Mouse (Mus musculus) CH12.LX (cell line): ENCODE measurements around the gene Rap2b. TPM values are rescaled to one million over a fixed set of nuclear protein-coding genes. Genes with fewer than 3 reads are reported as not detected.

ENCODE experiments used
- DNase-seq: peaks from one replicate; pipeline ENCODE4 v3.0.0-alpha.2; 2013; ENCODE audit errors: extremely low read depth
- H3K27ac ChIP-seq: 2 replicates; pipeline ENCODE4 v1.5.1; 2012; ENCODE audit warnings: low read depth, mild to moderate bottlenecking, control low read depth, moderate library complexity; ENCODE audit not compliant: insufficient read depth
- H3K27me3 ChIP-seq: replicated peaks from 2 replicates; pipeline ENCODE3; 2012; ENCODE audit warnings: inconsistent platforms
- H3K36me3 ChIP-seq, 2 experiments: replicated peaks in 1 of 2; 2 replicates each; pipeline versions ENCODE3 to v1.6.1; 2012; ENCODE audit warnings: inconsistent platforms in 1 of 2, low read length in 1 of 2, mild to moderate bottlenecking in 1 of 2, mixed read lengths in 1 of 2, moderate library complexity in 1 of 2; ENCODE audit not compliant: control insufficient read depth in 1 of 2, insufficient read depth in 1 of 2
- H3K4me1 ChIP-seq, 2 experiments: 2 replicates each; pipeline ENCODE4 v1.6.1; 2012; ENCODE audit warnings: inconsistent platforms in 1 of 2, moderate library complexity in 1 of 2; ENCODE audit not compliant: insufficient read depth in 2 of 2, control insufficient read depth in 1 of 2
- H3K4me2 ChIP-seq: 2 replicates; pipeline ENCODE4 v1.6.1; 2012; ENCODE audit warnings: low read depth, mild to moderate bottlenecking, control low read depth; ENCODE audit not compliant: poor library complexity, insufficient read depth, severe bottlenecking
- H3K4me3 ChIP-seq, 3 experiments: fragments of 150-350 bp in 1 of 3; sonication (generic) in 1 of 3; replicated peaks in 1 of 3; 2 replicates each; pipeline versions ENCODE3 to v1.5.1; 2011 to 2012; ENCODE audit warnings: low read depth in 2 of 3, low read length in 2 of 3, mild to moderate bottlenecking in 2 of 3, moderate library complexity in 2 of 3, control low read depth in 1 of 3, improper control_type of control experiment in 1 of 3, inconsistent platforms in 1 of 3, mixed read lengths in 1 of 3; ENCODE audit not compliant: poor library complexity in 1 of 3
- H3K79me2 ChIP-seq: replicated peaks from 2 replicates; pipeline ENCODE4 v1.6.1; 2012; ENCODE audit warnings: mild to moderate bottlenecking, moderate library complexity; ENCODE audit not compliant: control insufficient read depth, poor library complexity, insufficient read depth, severe bottlenecking; ENCODE audit errors: extremely low read depth
- H3K9ac ChIP-seq: 2 replicates; pipeline ENCODE4 v1.6.1; 2012; ENCODE audit warnings: low read depth, mild to moderate bottlenecking, control low read depth, moderate library complexity; ENCODE audit not compliant: insufficient read depth
- H3K9me3 ChIP-seq: replicated peaks from 2 replicates; pipeline ENCODE3; 2012; ENCODE audit warnings: low read length, inconsistent platforms, mixed read lengths
- CHD1 ChIP-seq: IDR thresholded peaks from 2 replicates; pipeline ENCODE4 v1.6.1; 2012; ENCODE audit warnings: low read depth, low read length, improper control_type of control experiment, inconsistent platforms
- CHD2 ChIP-seq: IDR thresholded peaks from 2 replicates; pipeline ENCODE4 v1.6.1; 2011; ENCODE audit warnings: low read length, improper control_type of control experiment
- CTCF ChIP-seq, 2 experiments: IDR thresholded peaks in 1 of 2; conservative IDR thresholded peaks in 1 of 2; 2 replicates each; pipeline ENCODE4 v1.5.1; 2011 to 2012; ENCODE audit warnings: low read depth in 2 of 2, low read length in 2 of 2, improper control_type of control experiment in 1 of 2, inconsistent platforms in 1 of 2, mild to moderate bottlenecking in 1 of 2, moderate library complexity in 1 of 2
- E2F4 ChIP-seq: IDR thresholded peaks from 2 replicates; pipeline ENCODE4 v1.6.1; 2011; ENCODE audit warnings: low read depth, low read length, improper control_type of control experiment; ENCODE audit not compliant: insufficient replicate concordance
- EP300 ChIP-seq: IDR thresholded peaks from 2 replicates; pipeline ENCODE4 v1.6.1; 2011; ENCODE audit warnings: low read length, improper control_type of control experiment
- HCFC1 ChIP-seq: IDR thresholded peaks from 2 replicates; pipeline ENCODE4 v1.6.1; 2012; ENCODE audit warnings: low read depth, mild to moderate bottlenecking, inconsistent platforms, low read length, improper control_type of control experiment
- JUN ChIP-seq: IDR thresholded peaks from 2 replicates; pipeline ENCODE4 v1.6.1; 2011; ENCODE audit warnings: low read depth, mild to moderate bottlenecking, low read length, improper control_type of control experiment, moderate library complexity; ENCODE audit not compliant: insufficient read depth
- JUND ChIP-seq: conservative IDR thresholded peaks from 2 replicates; pipeline ENCODE4 v1.6.1; 2011; ENCODE audit warnings: low read depth, low read length, improper control_type of control experiment
- MAZ ChIP-seq: IDR thresholded peaks from 2 replicates; pipeline ENCODE4 v1.6.1; 2012; ENCODE audit warnings: low read depth, mild to moderate bottlenecking, inconsistent platforms, low read length, improper control_type of control experiment, moderate library complexity
- MEF2A ChIP-seq: IDR thresholded peaks from 2 replicates; pipeline ENCODE4 v1.6.1; 2014; ENCODE audit warnings: low read depth, mild to moderate bottlenecking, inconsistent platforms, low read length, improper control_type of control experiment, borderline replicate concordance
- MXI1 ChIP-seq: IDR thresholded peaks from 2 replicates; pipeline ENCODE4 v1.6.1; 2011; ENCODE audit warnings: mild to moderate bottlenecking, low read depth, low read length, improper control_type of control experiment
- MYC ChIP-seq: IDR thresholded peaks from 2 replicates; pipeline ENCODE4 v1.6.1; 2011; ENCODE audit warnings: low read depth, mild to moderate bottlenecking, improper control_type of control experiment, low read length
- POLR2A ChIP-seq: IDR thresholded peaks from 2 replicates; pipeline ENCODE4 v1.6.1; 2011; ENCODE audit warnings: low read depth, mild to moderate bottlenecking, improper control_type of control experiment, low read length
- RCOR1 ChIP-seq: conservative IDR thresholded peaks from 2 replicates; pipeline ENCODE4 v1.6.1; 2012; ENCODE audit warnings: low read depth, mild to moderate bottlenecking, inconsistent platforms, low read length, improper control_type of control experiment
- SIN3A ChIP-seq: IDR thresholded peaks from 2 replicates; pipeline ENCODE4 v1.6.1; 2012; ENCODE audit warnings: low read length, improper control_type of control experiment, inconsistent platforms
- SMC3 ChIP-seq: IDR thresholded peaks from 2 replicates; pipeline ENCODE4 v1.6.1; 2011; ENCODE audit warnings: low read depth, low read length, improper control_type of control experiment
- TBP ChIP-seq: conservative IDR thresholded peaks from 2 replicates; pipeline ENCODE4 v1.6.1; 2011; ENCODE audit warnings: low read depth, low read length, improper control_type of control experiment
- UBTF ChIP-seq: IDR thresholded peaks from 2 replicates; pipeline ENCODE4 v1.6.1; 2012; ENCODE audit warnings: low read depth, mild to moderate bottlenecking, inconsistent platforms, low read length, improper control_type of control experiment, moderate library complexity
- USF1 ChIP-seq: IDR thresholded peaks from 2 replicates; pipeline ENCODE4 v1.6.1; 2014; ENCODE audit warnings: low read depth, mild to moderate bottlenecking, inconsistent platforms, low read length, improper control_type of control experiment
- ZC3H11A ChIP-seq: IDR thresholded peaks from 2 replicates; pipeline ENCODE4 v1.6.1; 2012; ENCODE audit warnings: low read depth, mild to moderate bottlenecking, inconsistent platforms, low read length, improper control_type of control experiment
- ZKSCAN1 ChIP-seq: IDR thresholded peaks from 2 replicates; pipeline ENCODE4 v1.6.1; 2012; ENCODE audit warnings: low read depth, inconsistent platforms, low read length, improper control_type of control experiment, borderline replicate concordance
- dilution Hi-C: fragments of 300-500 bp; cut with MboI; formaldehyde crosslinking; loops from 2 replicates; pipeline ENCODE4 v1.14.3; 2020; ENCODE audit warnings: low sequenced_read_pairs; ENCODE audit not compliant: extremely low pct_unique_long_range_greater_than_20kb, extremely low pct_ligation_motif_present
- in situ Hi-C: fragments of 300-500 bp; cut with MboI; formaldehyde crosslinking; loops from 3 replicates; pipeline ENCODE4 v1.14.3; 2019; ENCODE audit warnings: low sequenced_read_pairs, low pct_ligation_motif_present, low pct_unique_long_range_greater_than_20kb, mixed read lengths
- polyA plus RNA-seq: library from polyadenylated mRNA; unstranded; fragments of >175 nt; gene quantifications from 2 replicates; pipeline ENCODE4 v1.2.1, GENCODE M21; 2012; ENCODE audit warnings: low read depth; ENCODE audit not compliant: insufficient read length
- total RNA-seq, 2 experiments: library from RNA; depleted of rRNA; stranded (reverse); fragments of 300-350 nt in 1 of 2; fragments of >200 nt in 1 of 2; gene quantifications; 2 replicates each; pipeline ENCODE4 v1.2.3; 2012 to 2014

Rap2b gene
- total and polyA plus RNA-seq, 3 experiments = not detected

DNA sequence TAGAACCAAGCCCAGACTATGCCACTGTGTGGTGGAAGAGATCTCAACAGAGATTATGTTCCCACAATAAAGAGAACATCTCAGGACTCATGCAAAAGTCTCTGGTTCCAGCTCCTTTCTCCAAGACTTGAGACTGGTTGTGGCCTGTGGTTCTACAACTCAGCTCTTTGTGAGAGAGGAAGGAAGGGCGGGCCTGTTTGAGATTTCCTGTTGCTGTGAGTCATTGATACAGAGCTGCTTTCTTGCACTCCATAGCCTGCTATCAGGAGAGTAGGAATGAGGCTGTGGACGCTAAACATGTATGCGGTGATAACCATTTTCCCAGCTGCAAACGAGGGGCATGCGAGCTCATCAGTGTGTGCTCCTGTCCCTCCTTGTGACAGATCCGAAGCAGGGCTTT is 48.2 kb downstream of the Rap2b start:
- dilution Hi-C loops = no loop called here
- DNase-seq = no peak
- in situ Hi-C loops = no loop called here
- Histone ChIP-seq H3K9ac (no peak overlapping the region), H3K4me2 (no peak overlapping the region), H3K27me3 (no peaks in the 10 kb centered on the region), H3K4me3 (no peak overlapping the region), H3K4me1 (no peaks in the 10 kb centered on the region), H3K79me2 (no peaks in the 10 kb centered on the region), H3K36me3 (no peaks in the 10 kb centered on the region), H3K27ac (no peak overlapping the region), H3K9me3 (peaks cover 33% of the 10 kb centered on the region)
- TF ChIP-seq HCFC1 = no peak
- no peak for TF ChIP-seq RCOR1
- TF ChIP-seq CTCF (conservative IDR thresholded peaks at IDR 0.05 in 1 of 2, IDR thresholded peaks at IDR 0.05 in 1 of 2; ENCODE audit: low read depth in 2 of 2, low read length in 2 of 2) = no peak
- no peak for TF ChIP-seq ZKSCAN1
- no peak for TF ChIP-seq POLR2A
- no peak for TF ChIP-seq CHD2
- TF ChIP-seq EP300 = no peak
- no peak for TF ChIP-seq ZC3H11A
- TF ChIP-seq MXI1 = no peak
- TF ChIP-seq JUND = no peak
- TF ChIP-seq SIN3A = no peak
- no peak for TF ChIP-seq MAZ
- no peak for TF ChIP-seq JUN
- no peak for TF ChIP-seq CHD1
- no peak for TF ChIP-seq MYC
- no peak for TF ChIP-seq MEF2A
- no peak for TF ChIP-seq USF1
- no peak for TF ChIP-seq E2F4
- TF ChIP-seq UBTF = no peak
- no peak for TF ChIP-seq SMC3

DNA sequence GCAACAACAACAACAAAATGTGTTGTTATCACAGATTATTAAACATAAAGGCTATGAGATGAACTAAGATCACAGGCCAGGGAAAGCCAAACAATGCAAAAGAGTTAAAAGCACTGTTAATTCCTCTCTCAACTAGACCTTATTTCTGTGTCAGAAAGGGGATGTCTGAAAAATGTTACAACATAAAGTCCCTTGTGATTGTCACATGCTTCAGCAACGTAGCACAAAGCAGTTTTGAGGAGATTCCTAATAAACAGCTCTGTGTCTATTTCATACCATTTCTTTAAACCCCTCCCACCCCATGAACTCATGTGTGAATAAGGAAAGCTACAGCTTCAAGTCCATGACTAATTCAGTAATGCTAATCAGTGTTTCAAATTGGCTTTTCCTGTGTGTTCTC is 54.4 kb downstream of the Rap2b start:
- no peak overlapping the region for H3K27ac ChIP-seq
- DNase-seq = no peak
- no peak for TF ChIP-seq TBP

More for the DNA sequence above, 54.4 kb downstream of the Rap2b start:
- no peaks in the 10 kb centered on the region for H3K27me3 ChIP-seq
- no peak overlapping the region for H3K4me2 ChIP-seq
- no peak overlapping the region for H3K4me3 ChIP-seq
- H3K4me1 ChIP-seq = no peaks in the 10 kb centered on the region
- H3K36me3 ChIP-seq = no peaks in the 10 kb centered on the region
- dilution Hi-C loops (no loop called here), in situ Hi-C loops (no loop called here)
- peaks cover 35% of the 10 kb centered on the region for H3K9me3 ChIP-seq
- H3K9ac ChIP-seq = no peak overlapping the region
- H3K79me2 ChIP-seq = no peaks in the 10 kb centered on the region

Other genes with a start within 250 kb of the Rap2b start
- gene B430305J03Rik, start 4.3 kb downstream of the Rap2b start, total RNA-seq (2012; rRNA removed) = not detected in 2 replicates
- not detected in 2 replicates for gene B430305J03Rik, start 4.3 kb downstream of the Rap2b start, total RNA-seq (2014; rRNA removed)
- not detected in 2 replicates for gene B430305J03Rik, start 4.3 kb downstream of the Rap2b start, polyA plus RNA-seq